Mouse (Mus musculus) E14TG2a.4 (cell line): ENCODE data around the gene Celsr1.

Experiments
- H3K27me3 ChIP-seq: 2 replicates; pipeline ENCODE4 v1.6.1; 2014; ENCODE audit warnings: low read length, control low read depth; ENCODE audit not compliant: insufficient read depth
- H3K36me3 ChIP-seq: 2 replicates; pipeline ENCODE4 v1.6.1; 2014; ENCODE audit warnings: low read length, control low read depth; ENCODE audit not compliant: insufficient read depth
- H3K4me1 ChIP-seq: replicated peaks from 2 replicates; pipeline ENCODE4 v1.6.1; 2014; ENCODE audit warnings: low read depth, low read length, control low read depth
- H3K4me3 ChIP-seq: replicated peaks from 2 replicates; pipeline ENCODE4 v1.5.1; 2014; ENCODE audit warnings: mild to moderate bottlenecking, low read length
- H3K9me3 ChIP-seq: 2 replicates; pipeline ENCODE4 v1.6.1; 2014; ENCODE audit warnings: low read length, control low read depth
- CTCF ChIP-seq: conservative IDR thresholded peaks from 2 replicates; pipeline ENCODE4 v1.5.1; 2014; ENCODE audit warnings: low read length
- NANOG ChIP-seq: IDR thresholded peaks from 2 replicates; pipeline ENCODE4 v1.6.1; 2014; ENCODE audit warnings: borderline replicate concordance, low read length, mixed read lengths
- POU5F1 ChIP-seq: IDR thresholded peaks from 2 replicates; pipeline ENCODE4 v1.6.1; 2014; ENCODE audit warnings: low read length, borderline replicate concordance

Gene Celsr1

DNA sequence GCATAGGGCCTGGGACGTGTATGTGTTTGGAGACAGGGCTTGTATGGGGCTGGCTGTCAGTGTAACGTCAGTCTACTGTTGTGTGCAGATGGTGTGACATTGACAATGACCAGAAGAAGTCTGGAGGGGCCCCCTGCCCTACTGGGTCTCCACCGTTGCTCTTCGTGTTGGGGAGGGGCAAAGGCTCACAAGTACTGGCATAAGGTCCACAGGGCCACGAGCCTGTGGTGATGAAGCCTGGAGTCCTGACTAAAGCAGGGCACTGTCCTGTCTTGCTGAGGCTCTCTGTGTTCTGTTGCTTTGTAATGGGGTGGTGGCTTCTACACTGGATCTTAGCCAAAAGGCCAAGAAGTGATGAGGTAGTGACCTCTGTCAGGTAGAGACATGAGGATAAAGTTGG is 44.4 kb upstream of the Celsr1 start:
- TF ChIP-seq POU5F1 = no peak
- no peak for TF ChIP-seq CTCF
- TF ChIP-seq NANOG = no peak
- H3K4me1 ChIP-seq = peaks cover 16% of the 10 kb centered on the region
- no peaks in the 10 kb centered on the region for H3K36me3 ChIP-seq
- H3K4me3 ChIP-seq = no peak overlapping the region
- H3K9me3 ChIP-seq = no peaks in the 10 kb centered on the region
- H3K27me3 ChIP-seq = peaks cover 4% of the 10 kb centered on the region; the same call in 1 of the 2 replicates

DNA sequence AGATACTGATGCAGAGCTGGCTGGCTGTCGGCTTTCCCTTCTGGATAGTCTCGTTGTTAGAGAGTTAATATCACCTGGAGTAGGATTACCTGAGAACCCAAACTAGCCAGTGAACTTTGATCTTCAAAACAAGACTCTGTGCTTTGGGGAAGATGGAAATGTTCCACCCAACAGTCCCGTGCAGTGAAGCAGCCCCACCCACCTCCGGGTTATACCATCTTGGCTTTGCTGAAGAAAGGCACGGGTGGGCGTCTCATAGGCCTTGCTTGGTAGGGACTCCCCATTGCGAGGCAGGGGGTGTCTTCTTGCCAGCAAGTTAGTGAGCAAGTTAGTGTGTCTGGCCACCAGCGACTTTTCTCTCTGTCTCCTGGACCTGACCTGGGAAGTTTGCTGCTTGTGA is 42.8 kb upstream of the Celsr1 start:
- no peaks in the 10 kb centered on the region for H3K9me3 ChIP-seq
- TF ChIP-seq POU5F1 (no peak), CTCF (no peak), NANOG (no peak)
- no peaks in the 10 kb centered on the region for H3K36me3 ChIP-seq
- peaks cover 7% of the 10 kb centered on the region; the same call in 1 of the 2 replicates for H3K4me1 ChIP-seq
- H3K4me3 ChIP-seq = no peak overlapping the region
- H3K27me3 ChIP-seq = no peaks in the 10 kb centered on the region

DNA sequence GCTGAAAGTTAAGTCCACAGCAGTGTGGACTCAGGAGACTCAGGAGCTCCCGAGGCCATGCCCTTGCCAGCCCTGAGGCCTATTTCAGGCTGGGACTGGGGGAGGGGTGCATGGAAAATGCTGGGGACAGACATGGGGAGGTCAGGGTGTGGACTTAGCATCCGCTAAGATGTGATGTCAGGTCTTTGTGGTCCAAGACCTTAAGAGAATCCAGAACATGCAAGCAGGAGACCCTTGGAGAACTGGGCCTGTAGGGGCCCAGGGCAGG is 42.4 kb upstream of the Celsr1 start:
- Histone ChIP-seq H3K4me3 (no peak overlapping the region), H3K4me1 (peaks cover 10% of the 10 kb centered on the region; the same call in 1 of the 2 replicates)
- no peak for TF ChIP-seq CTCF
- TF ChIP-seq NANOG = no peak
- TF ChIP-seq POU5F1 = no peak

DNA sequence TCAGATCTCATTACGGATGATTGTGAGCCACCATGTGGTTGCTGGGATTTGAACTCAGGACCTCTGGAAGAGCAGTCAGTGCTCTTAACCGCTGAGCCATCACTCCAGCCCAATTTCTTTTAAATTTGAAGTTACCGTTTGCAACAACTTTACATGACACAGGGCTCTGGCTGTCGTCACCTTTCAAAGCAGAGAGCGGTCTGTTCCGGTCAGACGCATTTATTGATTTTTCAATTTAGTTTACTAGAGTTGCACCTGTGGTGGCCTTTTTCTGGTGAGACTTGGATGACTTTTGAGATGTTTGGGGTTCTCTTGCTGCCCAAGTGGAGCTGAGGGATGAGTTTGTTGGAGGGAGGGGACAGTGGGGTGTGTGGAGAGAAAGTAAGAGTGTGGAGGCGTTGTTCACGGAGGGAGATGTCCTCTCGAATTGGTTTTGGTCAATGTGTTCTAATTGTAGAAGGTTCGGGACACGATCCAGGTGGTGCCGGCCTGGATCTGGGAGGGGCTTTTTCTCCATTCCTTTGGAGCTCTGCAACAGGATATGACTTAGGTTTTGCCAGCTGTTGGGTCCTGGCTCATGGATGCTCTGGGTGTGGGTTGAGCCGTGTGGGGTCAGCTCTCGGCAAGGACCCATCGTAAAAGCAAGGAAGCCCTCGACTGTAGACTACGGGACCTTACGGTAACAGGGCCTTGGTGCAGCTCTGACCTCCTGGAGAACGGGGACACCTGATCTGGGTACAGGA is 41.9 kb upstream of the Celsr1 start:
- no peak for TF ChIP-seq POU5F1
- TF ChIP-seq CTCF = no peak
- TF ChIP-seq NANOG = no peak
- H3K4me3 ChIP-seq = no peak overlapping the region
- peaks cover 10% of the 10 kb centered on the region; the same call in 1 of the 2 replicates for H3K4me1 ChIP-seq
- no peaks in the 10 kb centered on the region for H3K9me3 ChIP-seq
- H3K36me3 ChIP-seq = no peaks in the 10 kb centered on the region
- H3K27me3 ChIP-seq = no peaks in the 10 kb centered on the region

More for the DNA sequence above, 42.4 kb upstream of the Celsr1 start:
- Histone ChIP-seq H3K27me3 (no peaks in the 10 kb centered on the region), H3K36me3 (no peaks in the 10 kb centered on the region), H3K9me3 (no peaks in the 10 kb centered on the region)

DNA sequence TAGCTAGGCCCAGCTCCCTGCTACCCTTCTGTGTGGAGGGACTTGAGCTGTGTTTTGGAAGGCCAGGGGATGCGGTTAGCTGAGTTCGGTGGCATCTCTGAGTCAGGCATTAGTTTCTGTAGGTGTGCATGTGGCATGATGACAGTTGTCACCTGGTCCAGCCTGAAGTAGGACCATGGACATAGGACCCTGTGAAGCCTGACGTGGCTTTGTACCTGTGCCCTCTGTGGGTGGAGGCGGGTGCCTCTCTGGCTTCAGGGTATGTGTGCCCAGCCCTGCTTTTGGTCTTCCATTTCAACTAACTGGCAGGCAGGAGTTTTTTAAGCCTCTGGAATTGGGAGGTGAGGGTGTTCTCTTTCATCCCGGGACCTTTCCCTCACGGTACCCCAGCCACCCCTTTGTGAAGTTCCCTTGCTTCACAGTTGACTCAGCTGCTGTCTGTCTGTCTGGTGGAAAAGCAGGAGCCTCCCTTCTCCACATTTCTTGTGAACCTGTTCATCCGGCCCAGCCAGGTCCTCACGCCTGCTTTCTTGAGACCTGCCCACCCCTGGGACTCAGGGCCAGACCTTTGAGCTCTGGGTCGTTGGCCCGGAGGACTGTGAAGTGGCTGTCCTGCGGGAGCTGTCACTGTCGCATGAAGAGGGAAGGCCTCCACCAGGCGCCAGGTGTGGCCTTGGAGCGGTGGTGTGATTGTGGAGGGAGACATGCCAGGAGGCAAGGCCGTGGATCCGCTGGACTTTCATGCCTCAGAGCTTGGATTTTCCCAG is 40.8 kb upstream of the Celsr1 start:
- peaks cover 17% of the 10 kb centered on the region for H3K4me1 ChIP-seq
- no peaks in the 10 kb centered on the region for H3K27me3 ChIP-seq
- H3K36me3 ChIP-seq = no peaks in the 10 kb centered on the region
- H3K4me3 ChIP-seq = no peak overlapping the region
- TF ChIP-seq CTCF = no peak
- H3K9me3 ChIP-seq = no peaks in the 10 kb centered on the region

DNA sequence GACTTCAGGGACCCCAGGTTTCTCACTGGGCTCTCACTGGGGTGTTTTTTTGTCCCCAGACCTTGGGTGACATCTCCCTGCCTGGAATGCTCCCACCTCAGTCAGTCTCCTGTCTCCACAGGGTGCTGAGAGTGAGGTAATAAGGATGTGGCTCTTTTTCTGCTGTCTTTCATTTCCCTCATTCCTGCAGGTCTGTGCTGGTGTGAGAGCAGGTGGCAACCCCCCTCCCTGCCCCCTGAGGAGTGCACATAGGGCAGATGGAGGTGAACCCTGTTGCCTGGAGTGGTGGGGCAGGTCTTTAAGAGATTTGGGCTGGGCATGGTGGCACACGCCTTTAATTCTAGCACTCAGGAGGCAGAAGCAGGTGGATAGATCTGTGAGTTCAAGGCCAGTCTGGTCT is 37.6 kb upstream of the Celsr1 start:
- peaks cover 39% of the 10 kb centered on the region for H3K4me1 ChIP-seq
- no peaks in the 10 kb centered on the region for H3K27me3 ChIP-seq
- no peak overlapping the region for H3K4me3 ChIP-seq
- H3K36me3 ChIP-seq = no peaks in the 10 kb centered on the region
- no peaks in the 10 kb centered on the region for H3K9me3 ChIP-seq
- TF ChIP-seq POU5F1 (no peak), NANOG (no peak), CTCF (no peak)

- Histone ChIP-seq H3K27me3 (no peaks in the 10 kb centered on the region), H3K4me1 (peaks cover 33% of the 10 kb centered on the region)
These were observed 36.8 kb upstream of the Celsr1 start for GRCm38 (mm10) chr15:86070368-86070767.

DNA sequence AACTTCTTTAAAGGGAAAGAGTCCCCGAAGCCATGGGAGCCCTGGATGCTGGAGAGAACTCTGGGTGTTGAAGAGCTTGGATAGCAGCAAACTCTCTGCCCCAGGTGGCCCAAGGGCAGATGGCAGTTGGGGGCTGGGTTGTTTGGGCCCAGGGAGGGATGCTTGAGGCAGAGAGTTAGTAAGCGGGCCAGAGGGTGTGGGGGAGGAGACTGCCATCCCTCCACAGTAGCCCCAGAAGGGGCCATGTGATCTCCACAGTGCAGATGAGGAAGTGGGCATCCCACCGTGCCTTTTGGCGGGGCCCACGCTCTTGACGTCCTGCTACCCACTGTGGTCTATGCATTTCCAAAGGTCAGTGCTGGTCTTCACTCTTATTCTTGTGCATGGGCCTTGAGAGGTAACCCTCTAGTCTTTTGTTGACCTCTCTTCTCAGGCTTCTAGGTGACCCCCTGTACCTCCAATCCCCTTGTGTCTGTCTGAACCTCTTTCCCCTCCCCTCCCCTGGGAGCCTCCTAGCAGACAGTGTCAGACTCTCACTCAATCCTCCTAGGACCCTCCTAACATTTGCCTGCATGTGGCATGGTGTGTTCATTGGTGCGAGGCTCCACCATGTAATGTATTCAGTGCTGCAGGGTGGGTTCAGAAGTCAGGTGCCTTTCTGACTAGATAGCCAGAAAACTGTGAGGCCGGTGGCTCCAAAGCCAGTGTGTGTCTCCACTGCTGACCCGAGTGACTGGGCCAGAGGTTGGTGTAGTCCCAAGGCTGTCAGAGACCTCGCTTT is 35.6 kb upstream of the Celsr1 start:
- Histone ChIP-seq H3K4me1 (peaks cover 39% of the 10 kb centered on the region), H3K9me3 (no peaks in the 10 kb centered on the region), H3K27me3 (no peaks in the 10 kb centered on the region), H3K36me3 (no peaks in the 10 kb centered on the region), H3K4me3 (no peak overlapping the region)
- TF ChIP-seq CTCF = no peak
- TF ChIP-seq POU5F1 = no peak
- TF ChIP-seq NANOG = no peak

More at GRCm38 (mm10) chr15:86070368-86070767, 36.8 kb upstream of the Celsr1 start:
- TF ChIP-seq CTCF = no peak
- no peak for TF ChIP-seq POU5F1
- no peak for TF ChIP-seq NANOG
- Histone ChIP-seq H3K9me3 (no peaks in the 10 kb centered on the region), H3K36me3 (no peaks in the 10 kb centered on the region), H3K4me3 (no peak overlapping the region)
